Mouse (Mus musculus): ENCODE data around the gene Hist1h2ae. TPM values are rescaled to one million over a fixed set of nuclear protein-coding genes. Genes with fewer than 3 reads are reported as not detected.
A peak's percentile ranks its signal among the peaks of the same experiment; 100 is the strongest.
"Not testable (repeated sequence)": the region's sequence is repeated elsewhere in the genome, so short reads cannot be mapped to it uniquely, and the experiment has no call there.

Hist1h2ae gene
- polyA plus RNA-seq, 1 experiment from 2014 or later = 78.4 TPM

DNA sequence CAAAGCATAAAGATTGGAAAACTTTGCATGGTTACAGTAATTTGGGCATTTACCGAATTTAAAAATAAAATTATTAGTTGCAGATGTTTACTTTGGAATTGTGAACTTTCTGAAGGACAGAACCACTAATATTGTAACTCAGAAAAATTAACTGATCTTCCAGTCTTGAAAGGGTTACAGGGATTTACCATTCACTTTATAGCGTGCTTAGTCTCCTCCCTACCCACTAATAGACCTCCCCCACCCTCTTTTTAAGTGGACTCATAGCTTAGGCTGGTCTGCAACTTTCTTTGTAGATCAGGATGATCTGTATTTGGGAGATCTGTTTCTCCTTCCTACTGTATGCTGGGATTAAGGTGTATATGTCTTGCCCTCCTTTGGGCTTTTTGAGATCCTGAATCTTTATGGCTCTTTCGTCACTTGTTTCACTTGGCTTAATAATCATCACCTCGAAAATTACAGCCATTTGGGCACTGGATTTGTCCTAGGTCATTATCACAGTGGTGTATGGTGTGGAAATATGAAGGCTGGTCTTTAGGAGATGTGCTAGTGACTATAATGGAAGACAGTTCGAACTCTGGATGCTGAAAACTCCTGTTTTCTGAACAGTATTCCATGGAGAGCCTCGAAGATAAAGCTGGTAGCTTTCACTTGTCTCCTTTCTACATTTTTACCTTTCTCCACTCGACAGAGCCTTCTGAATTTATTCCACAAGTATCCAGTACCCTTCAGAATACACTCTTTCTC is 34.8 kb downstream of the Hist1h2ae start:
- peak overlapping the region; percentile 97 for H3K27ac ChIP-seq (replicated peaks; ENCODE audit: low read depth, low read length)
- H3K4me1 ChIP-seq (ENCODE audit: control insufficient read depth, insufficient read depth, low read length) = no peaks in the 10 kb centered on the region
- peak overlapping the region; percentile 71 for H3K9ac ChIP-seq (replicated peaks; ENCODE audit: low read length)
- DNase-seq (ENCODE audit: low spot score) = peak; percentile 63
- no peaks in the 10 kb centered on the region for H3K36me3 ChIP-seq (replicated peaks; ENCODE audit: control insufficient read depth, insufficient read depth, low read depth, low read length)
- no peaks in the 10 kb centered on the region for H3K27me3 ChIP-seq (ENCODE audit: control insufficient read depth, insufficient read depth, low read length)
- 18% methylated on average over 7 of the region's 7 CpGs for WGBS
- H3K4me2 ChIP-seq (ENCODE audit: low read depth, low read length) = peak overlapping the region; percentile 66
- H3K9me3 ChIP-seq (replicated peaks; ENCODE audit: control insufficient read depth, low read length) = no peaks in the 10 kb centered on the region
- no peak for ATAC-seq (replicated peaks; ENCODE audit: insufficient number of reproducible peaks, low FRiP score, low TSS enrichment, low read depth)
- H3K4me3 ChIP-seq (ENCODE audit: low read depth, low read length) = peak overlapping the region; percentile 56

DNA sequence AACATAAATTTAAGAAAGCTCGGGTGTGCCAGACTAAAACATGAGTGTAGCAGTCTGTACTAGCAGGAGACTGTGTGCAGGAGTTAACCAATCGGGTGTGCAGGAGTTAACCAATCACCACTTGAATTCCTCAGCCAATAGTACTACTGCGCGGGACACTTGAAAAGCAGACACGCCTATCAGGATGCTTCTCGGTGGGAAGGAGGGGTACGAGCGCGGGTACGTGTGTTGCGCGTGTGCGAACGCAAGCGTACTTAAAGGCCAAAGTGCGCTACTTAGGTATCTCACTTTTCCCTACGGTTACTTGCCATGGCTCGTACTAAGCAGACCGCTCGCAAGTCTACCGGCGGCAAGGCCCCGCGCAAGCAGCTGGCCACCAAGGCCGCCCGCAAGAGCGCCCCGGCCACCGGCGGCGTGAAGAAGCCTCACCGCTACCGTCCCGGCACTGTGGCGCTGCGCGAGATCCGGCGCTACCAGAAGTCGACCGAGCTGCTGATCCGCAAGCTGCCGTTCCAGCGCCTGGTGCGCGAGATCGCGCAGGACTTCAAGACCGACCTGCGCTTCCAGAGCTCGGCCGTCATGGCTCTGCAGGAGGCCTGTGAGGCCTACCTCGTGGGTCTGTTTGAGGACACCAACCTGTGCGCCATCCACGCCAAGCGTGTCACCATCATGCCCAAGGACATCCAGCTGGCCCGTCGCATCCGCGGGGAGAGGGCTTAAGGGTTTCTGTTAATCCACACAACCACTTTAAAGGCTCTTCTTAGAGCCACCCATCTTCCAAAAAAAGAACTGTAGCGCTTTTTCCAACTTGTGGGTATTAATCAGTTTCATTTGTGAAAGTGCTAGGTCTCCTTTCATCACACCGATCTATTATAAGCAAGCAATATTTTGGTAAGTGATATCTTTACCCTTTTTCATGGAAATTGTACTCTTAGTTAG is 35.6 kb downstream of the Hist1h2ae start, which contains the start of gene Hist1h3g:
Hist1h3g (plus strand) TSS at position 286 of the 939 bp plus-strand sequence.
- H3K27me3 ChIP-seq (ENCODE audit: control insufficient read depth, insufficient read depth, low read length); H3K9me3 ChIP-seq (replicated peaks; ENCODE audit: control insufficient read depth, low read length); H3K36me3 ChIP-seq (replicated peaks; ENCODE audit: control insufficient read depth, insufficient read depth, low read depth, low read length); H3K4me1 ChIP-seq (ENCODE audit: control insufficient read depth, insufficient read depth, low read length): not testable (repeated sequence)
- peak within 1 kb of the TSS; percentile 79 for H3K9ac ChIP-seq (replicated peaks; ENCODE audit: low read length)
- DNase-seq (ENCODE audit: low spot score) = peak; percentile 96
- 0% methylated on average over 42 of the region's 62 CpGs for WGBS
- H3K27ac ChIP-seq (replicated peaks; ENCODE audit: low read depth, low read length) = peak within 1 kb of the TSS; percentile 97
- H3K4me3 ChIP-seq (ENCODE audit: low read depth, low read length) = peak within 1 kb of the TSS; percentile 56
- H3K4me2 ChIP-seq (ENCODE audit: low read depth, low read length) = peak within 1 kb of the TSS; percentile 69
- ATAC-seq (replicated peaks; ENCODE audit: insufficient number of reproducible peaks, low FRiP score, low TSS enrichment, low read depth) = peak; percentile 92

DNA sequence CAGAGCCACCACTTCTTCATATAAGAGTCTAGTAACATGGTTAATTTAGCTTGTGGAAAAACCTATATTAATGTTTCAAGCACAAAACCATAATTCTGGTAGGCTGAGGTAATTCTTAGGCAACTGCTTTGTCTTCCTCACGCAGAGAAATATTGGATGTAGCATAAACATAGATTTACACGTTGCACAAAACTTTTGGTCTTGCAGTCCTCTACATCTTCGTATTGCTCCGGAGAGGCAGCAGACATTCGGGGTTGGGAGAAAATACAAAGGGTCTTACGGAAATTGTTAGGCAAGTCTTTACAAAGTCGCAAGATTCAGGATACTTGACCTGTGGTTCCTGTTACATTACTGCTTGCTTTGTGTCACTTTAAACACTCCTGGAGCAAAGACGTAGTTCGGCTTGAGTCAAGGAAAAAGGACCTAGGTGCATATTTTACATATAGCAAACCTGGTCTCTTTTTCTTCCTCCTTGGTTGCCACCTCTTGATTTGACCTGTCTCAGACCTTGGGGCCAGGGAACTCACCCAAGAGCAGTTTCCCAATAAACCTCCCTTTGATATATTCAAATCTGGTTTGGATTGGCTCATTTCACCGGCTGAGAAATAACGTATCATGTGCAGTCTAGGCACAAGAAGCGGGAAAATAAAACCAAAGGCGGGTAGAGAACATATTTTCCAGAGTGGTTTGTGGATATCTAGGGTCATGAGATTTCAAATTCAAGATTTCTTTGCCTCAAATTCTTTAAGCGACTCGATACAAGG is 36.5 kb downstream of the Hist1h2ae start:
- under 1% methylated on average over 15 of the region's 15 CpGs for WGBS
- H3K4me1 ChIP-seq (ENCODE audit: control insufficient read depth, insufficient read depth, low read length) = no peaks in the 10 kb centered on the region

DNA sequence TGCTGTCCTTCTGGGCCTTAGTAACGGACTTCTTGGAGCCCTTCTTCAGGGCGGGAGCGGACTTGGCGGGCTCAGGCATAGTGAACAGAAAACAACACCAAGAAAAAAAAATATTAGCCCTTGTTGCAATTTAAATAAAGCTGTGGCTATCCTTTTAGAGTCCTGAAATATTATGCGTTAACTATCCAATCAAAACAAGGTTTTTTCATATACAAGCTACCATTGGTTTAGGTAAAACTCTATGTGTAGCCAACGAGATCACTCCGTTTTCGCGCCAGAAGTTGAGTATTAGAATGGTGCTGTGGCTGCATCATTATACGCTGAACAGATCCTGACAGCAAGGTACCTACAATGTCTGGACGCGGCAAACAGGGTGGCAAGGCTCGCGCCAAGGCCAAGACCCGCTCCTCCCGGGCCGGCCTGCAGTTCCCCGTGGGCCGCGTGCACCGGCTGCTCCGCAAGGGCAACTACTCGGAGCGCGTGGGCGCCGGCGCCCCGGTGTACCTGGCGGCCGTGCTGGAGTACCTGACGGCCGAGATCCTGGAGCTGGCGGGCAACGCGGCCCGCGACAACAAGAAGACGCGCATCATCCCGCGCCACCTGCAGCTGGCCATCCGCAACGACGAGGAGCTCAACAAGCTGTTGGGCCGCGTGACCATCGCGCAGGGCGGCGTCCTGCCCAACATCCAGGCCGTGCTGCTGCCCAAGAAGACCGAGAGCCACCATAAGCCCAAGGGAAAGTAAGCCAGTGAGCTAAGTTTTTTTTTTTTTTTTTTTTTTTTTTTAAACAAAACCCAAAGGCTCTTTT is 37.3 kb downstream of the Hist1h2ae start, which contains the start of gene Hist1h2af:
Hist1h2af (plus strand) TSS at position 347 of the 808 bp plus-strand sequence.
- WGBS = under 1% methylated on average over 25 of the region's 53 CpGs
- Histone ChIP-seq H3K9ac (replicated peaks; ENCODE audit: low read length) (peak within 1 kb of the TSS; percentile 79), H3K4me2 (ENCODE audit: low read depth, low read length) (peak within 1 kb of the TSS; percentile 69), H3K27ac (replicated peaks; ENCODE audit: low read depth, low read length) (peak within 1 kb of the TSS; percentile 97), H3K4me3 (ENCODE audit: low read depth, low read length) (peak within 1 kb of the TSS; percentile 56)
- not testable (repeated sequence) for H3K9me3 ChIP-seq (replicated peaks; ENCODE audit: control insufficient read depth, low read length); H3K4me1 ChIP-seq (ENCODE audit: control insufficient read depth, insufficient read depth, low read length); H3K27me3 ChIP-seq (ENCODE audit: control insufficient read depth, insufficient read depth, low read length); H3K36me3 ChIP-seq (replicated peaks; ENCODE audit: control insufficient read depth, insufficient read depth, low read depth, low read length)
- peak; percentile 58 for ATAC-seq (replicated peaks; ENCODE audit: insufficient number of reproducible peaks, low FRiP score, low TSS enrichment, low read depth)
- peak; percentile 94 for DNase-seq (ENCODE audit: low spot score)

More for the DNA sequence above, 36.5 kb downstream of the Hist1h2ae start:
- Histone ChIP-seq H3K27me3 (ENCODE audit: control insufficient read depth, insufficient read depth, low read length) (no peaks in the 10 kb centered on the region), H3K9me3 (replicated peaks; ENCODE audit: control insufficient read depth, low read length) (no peaks in the 10 kb centered on the region), H3K9ac (replicated peaks; ENCODE audit: low read length) (peak overlapping the region; percentile 79), H3K4me3 (ENCODE audit: low read depth, low read length) (peak overlapping the region; percentile 56), H3K4me2 (ENCODE audit: low read depth, low read length) (peak overlapping the region; percentile 69), H3K27ac (replicated peaks; ENCODE audit: low read depth, low read length) (peak overlapping the region; percentile 97), H3K36me3 (replicated peaks; ENCODE audit: control insufficient read depth, insufficient read depth, low read depth, low read length) (no peaks in the 10 kb centered on the region)
- ATAC-seq (replicated peaks; ENCODE audit: insufficient number of reproducible peaks, low FRiP score, low TSS enrichment, low read depth) = 0 out of 2 replicates have a peak, but pooled peaks have one; percentile 0
- peak; percentile 77 for DNase-seq (ENCODE audit: low spot score)

DNA sequence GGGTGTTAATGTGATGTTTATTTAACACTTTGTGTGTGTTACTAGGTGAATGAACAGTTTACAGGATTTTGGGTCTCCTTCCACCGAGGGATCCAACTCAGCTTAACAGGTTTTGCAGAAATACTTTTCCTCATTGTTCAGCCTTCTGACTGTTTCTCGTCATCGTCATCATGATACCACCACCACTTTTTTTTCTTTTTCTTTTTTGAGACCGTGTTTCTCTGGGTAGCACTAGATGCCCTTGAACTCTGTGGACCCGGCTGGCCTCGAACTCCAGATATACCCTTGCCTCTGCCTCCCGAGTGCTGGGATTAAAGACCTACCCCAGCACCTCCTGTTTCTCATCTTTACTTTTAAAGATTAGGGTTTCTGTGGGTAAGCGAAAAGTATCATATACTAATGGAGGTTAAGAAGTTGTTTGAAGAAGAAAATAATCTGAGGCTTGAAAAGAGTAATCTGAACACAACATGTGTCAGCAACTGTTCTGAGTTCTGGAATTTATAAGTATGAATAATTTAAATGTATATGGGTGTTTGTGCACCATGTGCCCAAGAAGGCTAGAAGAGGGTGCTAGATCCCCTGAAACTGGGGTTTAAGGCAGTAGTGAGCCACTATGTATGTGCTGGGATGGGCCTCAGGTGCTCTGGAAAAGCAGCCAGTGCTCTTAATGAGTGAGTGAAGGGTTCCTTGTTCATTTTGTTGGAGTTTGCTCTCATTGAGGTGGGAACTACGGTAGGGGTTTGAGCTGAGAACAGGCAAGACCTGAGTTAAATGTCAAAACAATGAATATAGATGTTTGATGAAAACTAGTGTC is 38.6 kb downstream of the Hist1h2ae start:
- 27% methylated on average over 9 of the region's 9 CpGs for WGBS
- Histone ChIP-seq H3K4me1 (ENCODE audit: control insufficient read depth, insufficient read depth, low read length) (no peaks in the 10 kb centered on the region), H3K27ac (replicated peaks; ENCODE audit: low read depth, low read length) (peak overlapping the region; percentile 97), H3K36me3 (replicated peaks; ENCODE audit: control insufficient read depth, insufficient read depth, low read depth, low read length) (no peaks in the 10 kb centered on the region), H3K9me3 (replicated peaks; ENCODE audit: control insufficient read depth, low read length) (no peaks in the 10 kb centered on the region), H3K27me3 (ENCODE audit: control insufficient read depth, insufficient read depth, low read length) (no peaks in the 10 kb centered on the region), H3K9ac (replicated peaks; ENCODE audit: low read length) (peak overlapping the region; percentile 92), H3K4me2 (ENCODE audit: low read depth, low read length) (peak overlapping the region; percentile 55), H3K4me3 (ENCODE audit: low read depth, low read length) (peak overlapping the region; percentile 56)
- no peak for ATAC-seq (replicated peaks; ENCODE audit: insufficient number of reproducible peaks, low FRiP score, low TSS enrichment, low read depth)
- DNase-seq (ENCODE audit: low spot score) = peak; percentile 56

DNA sequence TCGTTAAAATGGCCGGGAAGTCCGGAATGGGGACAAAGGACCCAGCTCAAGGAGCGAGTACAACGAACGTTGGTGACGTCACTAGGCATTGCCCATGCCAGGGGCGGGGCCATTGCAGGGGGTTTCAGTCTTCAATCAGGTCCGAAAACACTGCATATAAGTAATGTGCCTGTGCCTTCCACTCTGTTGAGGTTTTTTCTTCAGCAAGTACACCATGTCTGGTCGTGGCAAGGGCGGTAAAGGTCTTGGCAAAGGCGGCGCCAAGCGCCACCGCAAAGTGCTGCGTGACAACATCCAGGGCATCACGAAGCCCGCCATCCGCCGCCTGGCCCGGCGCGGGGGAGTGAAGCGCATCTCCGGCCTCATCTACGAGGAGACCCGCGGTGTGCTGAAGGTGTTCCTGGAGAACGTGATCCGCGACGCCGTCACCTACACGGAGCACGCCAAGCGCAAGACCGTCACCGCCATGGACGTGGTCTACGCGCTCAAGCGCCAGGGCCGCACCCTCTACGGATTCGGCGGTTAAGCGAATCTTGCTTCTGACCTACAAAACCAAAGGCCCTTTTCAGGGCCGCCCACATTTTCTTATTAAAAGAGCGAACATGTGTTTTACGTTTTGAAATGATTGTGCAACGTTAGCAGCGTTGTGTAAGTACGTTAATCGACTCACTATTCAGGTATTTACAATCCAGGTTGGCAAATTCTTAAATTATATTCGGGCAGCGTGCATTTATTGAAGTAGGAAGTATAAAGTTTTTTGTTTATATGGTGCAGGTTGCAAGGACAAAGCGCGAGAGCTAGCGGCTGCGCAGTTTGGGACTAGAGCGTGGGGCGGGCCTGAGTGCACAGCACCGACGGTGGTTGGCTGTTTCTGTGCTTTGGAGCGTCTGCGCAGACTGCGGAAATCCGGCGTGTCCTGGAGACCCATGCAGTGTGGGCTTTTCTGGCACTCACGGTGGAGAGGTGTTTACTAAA is 39.8 kb downstream of the Hist1h2ae start, which contains the start of gene Hist1h4h:
Hist1h4h (plus strand) TSS at position 150 of the 975 bp plus-strand sequence.
- Histone ChIP-seq H3K36me3 (replicated peaks; ENCODE audit: control insufficient read depth, insufficient read depth, low read depth, low read length) (no peaks in the 10 kb centered on the region), H3K4me1 (ENCODE audit: control insufficient read depth, insufficient read depth, low read length) (no peaks in the 10 kb centered on the region), H3K4me3 (ENCODE audit: low read depth, low read length) (peak within 1 kb of the TSS; percentile 56), H3K27me3 (ENCODE audit: control insufficient read depth, insufficient read depth, low read length) (no peaks in the 10 kb centered on the region), H3K4me2 (ENCODE audit: low read depth, low read length) (peak within 1 kb of the TSS; percentile 55), H3K9ac (replicated peaks; ENCODE audit: low read length) (peak within 1 kb of the TSS; percentile 92), H3K9me3 (replicated peaks; ENCODE audit: control insufficient read depth, low read length) (no peaks in the 10 kb centered on the region), H3K27ac (replicated peaks; ENCODE audit: low read depth, low read length) (peak within 1 kb of the TSS; percentile 97)
- DNase-seq (ENCODE audit: low spot score) (peak; percentile 98), ATAC-seq (replicated peaks; ENCODE audit: insufficient number of reproducible peaks, low FRiP score, low TSS enrichment, low read depth) (peak; percentile 79)
- under 1% methylated on average over 55 of the region's 70 CpGs for WGBS
